Mouse (Mus musculus) E14TG2a.4 (cell line): Measurements from ENCODE around the gene Sun3.

Source experiments
- CTCF ChIP-seq: conservative IDR thresholded peaks from 2 replicates; pipeline ENCODE4 v1.5.1; 2014; ENCODE audit warnings: low read length
- NANOG ChIP-seq: IDR thresholded peaks from 2 replicates; pipeline ENCODE4 v1.6.1; 2014; ENCODE audit warnings: borderline replicate concordance, low read length, mixed read lengths
- POU5F1 ChIP-seq: IDR thresholded peaks from 2 replicates; pipeline ENCODE4 v1.6.1; 2014; ENCODE audit warnings: low read length, borderline replicate concordance

- TF ChIP-seq CTCF (no peak), POU5F1 (no peak), NANOG (no peak)
These were observed 34.1 kb downstream of the Sun3 start for GRCm38 (mm10) chr11:9014740-9015139.
